Mouse (Mus musculus) lung, postnatal 25 days (tissue): Measurements from ENCODE around the gene 4930558K02Rik.

ENCODE experiments used
- DNase-seq: peaks from one replicate; pipeline ENCODE4 v3.0.0; 2022; ENCODE audit warnings: low spot score

The 4930558K02Rik gene

GRCm38 (mm10) chr1:161992389-161992788 is 13.0 kb upstream of the 4930558K02Rik start:
- DNase-seq: no peak

GRCm38 (mm10) chr1:161991846-161992245 is 12.4 kb upstream of the 4930558K02Rik start:
- DNase-seq: no peak

GRCm38 (mm10) chr1:161990684-161991578 is 11.5 kb upstream of the 4930558K02Rik start:
- no peak for DNase-seq

- DNase-seq: no peak
Measured at GRCm38 (mm10) chr1:161983979-161984566, 4.6 kb upstream of the 4930558K02Rik start.

- DNase-seq: no peak
Measured at GRCm38 (mm10) chr1:161983451-161983850, 4.0 kb upstream of the 4930558K02Rik start.

GRCm38 (mm10) chr1:161980626-161981298 is 1.3 kb upstream of the 4930558K02Rik start:
- no peak for DNase-seq

GRCm38 (mm10) chr1:161980046-161980445 is 610 bp upstream of the 4930558K02Rik start:
- no peak for DNase-seq

GRCm38 (mm10) chr1:161978173-161978700 is 1.2 kb downstream of the 4930558K02Rik start:
- DNase-seq: no peak

GRCm38 (mm10) chr1:161977331-161977730 is 2.1 kb downstream of the 4930558K02Rik start:
- no peak for DNase-seq

- peak; percentile 88 for DNase-seq
Measured at GRCm38 (mm10) chr1:161976255-161977182, 2.9 kb downstream of the 4930558K02Rik start.

GRCm38 (mm10) chr1:161972233-161972632 is 7.2 kb downstream of the 4930558K02Rik start:
- DNase-seq: no peak

- no peak for DNase-seq
Measured at GRCm38 (mm10) chr1:161970874-161971273, 8.6 kb downstream of the 4930558K02Rik start.

GRCm38 (mm10) chr1:161968589-161969407 is 10.6 kb downstream of the 4930558K02Rik start, which contains the start of gene Pigc:
Gene Pigc (plus strand): TSS chr1:161969186.
- DNase-seq: peak; percentile 94

GRCm38 (mm10) chr1:161967936-161968335 is 11.5 kb downstream of the 4930558K02Rik start:
- no peak for DNase-seq

- peak; percentile 28 for DNase-seq
Measured at GRCm38 (mm10) chr1:161962465-161963377, 16.7 kb downstream of the 4930558K02Rik start.

- no peak for DNase-seq
Measured at GRCm38 (mm10) chr1:161957964-161958950, 21.2 kb downstream of the 4930558K02Rik start.

- DNase-seq: no peak
Measured at GRCm38 (mm10) chr1:161955846-161956245, 23.6 kb downstream of the 4930558K02Rik start.

GRCm38 (mm10) chr1:161952599-161952998 is 26.8 kb downstream of the 4930558K02Rik start:
- DNase-seq: no peak
